Mouse (Mus musculus) c-Kit-positive CD71-positive TER-119-negative erythroid progenitor cells, embryonic 14.5 days (primary cell): ENCODE measurements around the gene Gm3776.
"Not testable (repeated sequence)": the region's sequence is repeated elsewhere in the genome, so short reads cannot be mapped to it uniquely, and the experiment has no call there.

Experiments
- DNase-seq: peaks from one replicate; pipeline ENCODE4 v3.0.0-alpha.2; 2013; ENCODE audit warnings: low read depth

The Gm3776 gene

DNA sequence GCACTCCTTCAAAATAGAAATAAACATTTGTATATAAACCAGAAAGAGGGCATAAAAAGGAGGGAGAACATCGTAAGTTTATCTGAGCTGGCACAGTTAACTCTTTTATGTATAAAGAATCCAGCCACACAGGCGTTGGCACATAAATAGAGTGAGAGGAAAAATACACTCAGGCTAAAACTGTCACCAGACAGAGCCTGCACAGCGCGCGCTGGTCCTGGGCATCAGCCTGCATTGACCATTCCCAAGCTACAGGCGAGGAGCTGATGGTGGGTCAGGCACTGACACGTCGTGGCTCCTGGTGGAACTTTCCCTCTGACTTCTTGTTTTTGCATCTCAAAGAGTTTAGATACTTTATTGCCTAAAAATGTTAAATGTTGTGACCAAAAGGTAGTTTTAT is 35.5 kb downstream of the Gm3776 start:
- DNase-seq, result not testable (repeated sequence)

DNA sequence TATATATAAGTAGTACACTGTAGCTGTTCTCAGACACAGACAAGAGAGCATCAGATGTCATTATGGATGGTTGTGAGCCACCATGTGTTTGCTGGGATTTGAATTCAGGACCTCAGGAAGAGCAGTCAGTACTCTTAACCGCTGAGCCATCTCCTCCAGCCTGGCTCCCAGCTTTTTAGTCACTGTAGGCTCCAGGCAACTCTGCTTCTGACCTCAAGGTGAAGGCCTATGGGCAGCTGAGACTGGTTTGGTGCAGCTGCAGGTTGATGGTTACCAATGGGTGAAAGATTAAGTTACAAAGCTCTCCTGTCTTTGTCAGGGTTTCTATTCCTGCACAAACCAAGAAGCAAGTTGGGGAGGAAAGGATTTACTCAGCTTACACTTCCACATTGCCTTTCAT is 36.8 kb downstream of the Gm3776 start:
- not testable (repeated sequence) for DNase-seq

DNA sequence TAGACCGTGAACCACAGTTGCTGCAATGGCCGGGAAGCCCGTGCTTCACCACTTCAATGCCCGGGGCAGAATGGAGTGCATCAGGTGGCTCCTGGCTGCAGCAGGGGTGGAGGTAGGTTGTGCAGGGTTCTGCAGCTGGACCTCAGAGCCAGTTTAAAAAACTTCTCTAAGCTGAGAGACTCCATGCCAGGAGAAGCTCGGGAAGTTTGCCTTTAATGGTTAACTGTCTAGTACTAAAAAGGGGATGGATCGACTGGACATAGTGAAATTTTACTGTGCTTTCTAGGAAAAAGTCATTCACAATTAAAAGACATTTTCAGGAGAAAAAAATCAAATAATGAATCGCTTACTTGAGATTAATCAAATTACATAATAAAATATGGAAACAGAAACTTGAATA is 37.9 kb downstream of the Gm3776 start:
- DNase-seq, result not testable (repeated sequence)

DNA sequence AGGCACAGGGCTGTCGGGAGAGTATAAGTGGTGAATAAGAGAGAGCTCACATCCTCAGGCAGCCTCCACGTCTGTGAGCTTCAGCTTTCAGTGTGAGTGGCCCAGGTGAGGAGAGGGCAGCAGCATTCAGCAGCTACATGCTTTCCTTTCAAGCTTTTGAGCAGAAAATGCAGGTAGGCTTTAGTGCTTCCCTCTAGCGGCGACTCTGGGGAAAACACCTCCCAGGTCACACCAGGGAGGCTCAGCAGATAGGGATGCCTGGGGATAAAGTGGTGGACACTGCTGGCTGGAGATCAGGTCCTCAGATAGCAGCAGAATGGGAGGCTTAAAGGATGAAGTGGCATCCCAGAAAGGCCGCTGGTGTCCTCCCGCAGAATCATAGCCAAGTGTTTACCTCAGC is 39.2 kb downstream of the Gm3776 start:
- peak; percentile 28 for DNase-seq

DNA sequence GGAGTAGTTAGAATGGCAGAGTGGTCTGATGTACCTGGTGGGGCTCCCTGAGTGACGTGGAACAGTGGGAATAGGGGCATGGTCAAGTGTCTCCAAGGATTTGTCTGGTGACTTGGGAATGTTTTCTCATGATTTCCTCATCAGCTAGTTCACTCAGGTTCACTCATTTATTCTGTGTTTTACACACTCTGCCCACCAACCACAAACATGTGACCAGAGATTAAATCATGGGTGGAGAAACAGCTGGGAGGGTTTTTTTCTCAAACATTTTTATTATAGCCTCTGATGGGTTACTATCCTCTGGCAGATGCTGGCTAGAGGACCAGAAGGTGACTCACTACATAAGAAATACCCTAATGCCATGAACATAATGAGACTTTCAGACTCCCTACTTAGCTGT is 41.3 kb downstream of the Gm3776 start:
- DNase-seq, result no peak

DNA sequence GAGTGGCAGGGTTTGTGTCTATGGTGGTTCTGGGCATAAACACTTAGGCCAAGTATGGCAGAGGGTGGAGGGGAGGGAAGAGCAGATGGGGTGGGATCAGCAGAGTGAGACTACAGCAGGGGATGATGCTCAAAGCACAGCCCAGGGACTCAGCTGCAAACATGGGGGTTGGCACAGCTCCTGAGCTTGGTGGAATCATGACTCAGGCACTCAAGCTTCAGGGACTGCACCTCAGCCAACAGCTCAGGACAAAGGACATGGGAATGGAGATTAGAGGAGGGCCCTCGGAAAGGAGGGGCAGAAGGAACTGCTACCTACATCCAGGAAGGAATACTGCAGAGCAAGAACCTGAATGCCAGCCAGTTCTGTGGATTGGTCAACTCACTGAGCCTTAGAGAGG is 42.2 kb downstream of the Gm3776 start:
- DNase-seq, result not testable (repeated sequence)

DNA sequence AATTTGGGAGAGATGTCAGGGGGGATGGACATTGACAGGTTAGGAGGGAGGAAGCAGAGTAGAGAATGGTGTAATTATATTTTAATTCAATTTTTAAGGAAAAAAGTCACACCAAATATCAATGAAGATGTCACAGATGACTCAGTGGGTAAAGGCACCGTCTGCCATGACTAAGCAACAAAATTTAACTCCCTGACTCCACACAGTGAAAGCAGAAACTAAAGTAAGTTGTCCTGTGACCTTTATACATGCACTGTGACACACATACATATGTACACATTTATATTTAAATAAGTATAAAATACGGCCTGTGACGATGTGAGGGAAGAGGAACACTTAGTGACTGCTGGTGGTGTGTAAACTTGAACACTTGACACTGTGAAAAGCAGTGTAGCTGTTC is 51.2 kb downstream of the Gm3776 start:
- not testable (repeated sequence) for DNase-seq

DNA sequence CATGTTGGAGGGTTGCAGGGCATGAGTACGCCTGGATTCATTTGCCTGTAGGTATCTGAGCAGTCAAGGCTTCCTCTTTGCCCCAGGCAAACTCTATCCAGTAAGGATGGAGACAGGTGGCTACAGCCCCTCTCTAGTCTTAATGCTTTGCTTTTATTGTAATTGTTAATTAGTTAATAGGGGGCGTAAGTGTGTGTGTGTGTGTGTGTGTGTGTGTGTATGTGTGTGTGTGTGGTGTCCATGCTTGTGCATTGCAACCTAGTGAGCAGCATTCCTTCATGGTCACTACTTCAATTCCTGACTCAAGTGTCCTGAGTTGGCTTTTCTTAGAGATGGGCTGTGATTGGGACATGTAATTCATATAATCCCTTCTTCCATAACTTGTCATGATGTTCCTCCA is 57.8 kb downstream of the Gm3776 start, which contains the start of gene Omt2a:
Gene Omt2a, minus strand, starts transcription at position 101 of the 400 bp plus-strand sequence.
- DNase-seq, result no peak
